ENCODE assay signal across 8 mouse cellular contexts in the genomic region with DNA sequence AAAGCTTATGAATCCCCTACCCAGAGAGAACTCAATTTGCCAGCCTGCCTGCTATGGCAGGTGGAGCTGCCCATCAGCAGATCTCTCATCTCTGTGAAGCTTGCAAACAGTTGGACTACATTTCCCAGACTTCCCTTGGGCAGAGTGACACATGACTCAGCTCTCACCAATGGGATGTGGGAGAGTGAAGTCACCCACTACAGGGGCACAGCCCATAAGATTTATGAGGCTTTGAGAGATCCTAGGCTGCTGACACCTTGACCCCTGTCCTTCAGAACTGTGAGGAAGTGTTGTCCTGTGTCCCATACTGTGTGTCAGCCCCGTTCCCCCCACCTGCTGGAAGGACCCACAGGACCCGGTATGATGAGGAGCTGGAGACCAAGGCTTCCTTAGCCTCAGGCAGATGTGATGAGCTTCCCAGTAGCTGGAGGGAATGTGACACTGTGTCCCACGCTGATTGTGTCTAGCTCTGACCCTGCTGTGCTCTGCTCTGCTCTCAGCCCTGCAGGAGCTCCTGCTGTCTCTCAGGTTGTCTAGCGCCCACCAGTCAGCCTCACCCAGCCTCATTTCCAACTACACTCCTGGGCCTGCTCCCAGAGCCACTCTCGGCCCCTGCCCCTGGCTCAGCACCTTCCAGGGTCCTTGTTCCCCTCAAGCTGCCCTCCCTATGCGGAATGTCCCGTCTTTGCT. TPM values are rescaled to one million over a fixed set of nuclear protein-coding genes. Genes with fewer than 3 reads are reported as not detected.
DNase-seq lines count a peak whose midpoint lies in the region; ATAC-seq and TF ChIP-seq lines count a peak whose summit lies in the region.

No protein-coding gene starts in this region.

- no peaks in the 10 kb centered on the region for H3K27me3 ChIP-seq in heart, adult 2 months (ENCODE audit: control insufficient read depth, insufficient read depth, low read length)
- H3K27me3 ChIP-seq in midbrain, embryonic 12.5 days: no peaks in the 10 kb centered on the region
- H3K27me3 ChIP-seq in stomach, postnatal 0 days (ENCODE audit: control insufficient read depth, insufficient read depth, low read length): no peaks in the 10 kb centered on the region

- WGBS in heart, adult 2 months: 68% methylated on average over 7 of the region's 7 CpGs
- 56% methylated on average over 7 of the region's 7 CpGs for WGBS in midbrain, embryonic 12.5 days
- 58% methylated on average over 7 of the region's 7 CpGs for WGBS in stomach, postnatal 0 days

- H3K27ac ChIP-seq in heart, adult 2 months: no peak overlapping the region
- no peak overlapping the region; the same call in 1 of the 2 replicates for H3K27ac ChIP-seq in midbrain, embryonic 12.5 days (replicated peaks)
- no peak overlapping the region for H3K27ac ChIP-seq in stomach, postnatal 0 days (replicated peaks)

- H3K4me1 ChIP-seq in heart, adult 2 months (ENCODE audit: control insufficient read depth, insufficient read depth, low read length): peaks cover 13% of the 10 kb centered on the region
- peaks cover 7% of the 10 kb centered on the region; the same call in 1 of the 2 replicates for H3K4me1 ChIP-seq in midbrain, embryonic 12.5 days
- no peaks in the 10 kb centered on the region for H3K4me1 ChIP-seq in stomach, postnatal 0 days (replicated peaks; ENCODE audit: control insufficient read depth, insufficient read depth)

- intact Hi-C loops in heart, adult 2 months (cut with DNase I): no loop called here
- intact Hi-C loops in left cerebral cortex, postnatal 4 days (cut with DNase I): no loop called here

- H3K9ac ChIP-seq in heart, adult 2 months (ENCODE audit: low read depth, low read length): no peak overlapping the region
- no peak overlapping the region for H3K9ac ChIP-seq in midbrain, embryonic 12.5 days (replicated peaks)
- no peak overlapping the region for H3K9ac ChIP-seq in stomach, postnatal 0 days (ENCODE audit: low read length)

- TF ChIP-seq EP300 in heart, adult 2 months (IDR thresholded peaks at IDR 0.05; ENCODE audit: insufficient read depth, low read depth, low read length): no peak
- no peak for TF ChIP-seq EP300 in stomach, postnatal 0 days (optimal IDR thresholded peaks at IDR 0.05)

- peak overlapping the region; percentile 37 for H3K4me2 ChIP-seq in midbrain, embryonic 12.5 days (replicated peaks)
- H3K4me2 ChIP-seq in stomach, postnatal 0 days (replicated peaks; ENCODE audit: low read depth): no peak overlapping the region

- peak; percentile 57 to 84 for DNase-seq in adrenal gland, adult (ENCODE audit: inconsistent age in 2 of 2, low spot score in 1 of 2)
- DNase-seq in adrenal gland, postnatal 4 days (ENCODE audit: low spot score in 2 of 2): no peak
- peak; percentile 85 for DNase-seq in embryo, embryonic 10.5 days (ENCODE audit: low spot score)
- peak; percentile 54 to 58 for DNase-seq in heart, adult 2 months
- peak; percentile 43 for DNase-seq in kidney, adult 18-20 months
- peak; percentile 55 for DNase-seq in left cerebral cortex, postnatal 4 days
- DNase-seq in stomach, postnatal 0 days (ENCODE audit: low spot score): peak; percentile 39

- no peaks in the 10 kb centered on the region for H3K79me2 ChIP-seq in heart, adult 2 months (replicated peaks; ENCODE audit: control insufficient read depth, insufficient read depth, low read length)

- TF ChIP-seq CTCF in heart, adult 2 months (IDR thresholded peaks at IDR 0.05): no peak
- TF ChIP-seq CTCF in stomach, postnatal 0 days (IDR thresholded peaks at IDR 0.05; ENCODE audit: low read depth): no peak

- no peaks in the 10 kb centered on the region; the same call in 1 of the 2 replicates for H3K9me3 ChIP-seq in midbrain, embryonic 12.5 days
- no peaks in the 10 kb centered on the region for H3K9me3 ChIP-seq in stomach, postnatal 0 days (ENCODE audit: control insufficient read depth, low read length)

- TF ChIP-seq POLR2A in heart, adult 2 months (IDR thresholded peaks at IDR 0.05; ENCODE audit: insufficient read depth, low read depth, low read length): no peak

- peak; percentile 88 for ATAC-seq in midbrain, embryonic 12.5 days (ENCODE audit: low FRiP score, low read depth)
- ATAC-seq in stomach, postnatal 0 days (ENCODE audit: low FRiP score, low TSS enrichment): peak; percentile 69

- no peak overlapping the region for H3K4me3 ChIP-seq in heart, adult 2 months
- H3K4me3 ChIP-seq in midbrain, embryonic 12.5 days: no peak overlapping the region
- H3K4me3 ChIP-seq in stomach, postnatal 0 days (ENCODE audit: low read depth, low read length): no peak overlapping the region

- no peaks in the 10 kb centered on the region for H3K36me3 ChIP-seq in heart, adult 2 months (ENCODE audit: control insufficient read depth, insufficient read depth, low read length)
- H3K36me3 ChIP-seq in midbrain, embryonic 12.5 days: no peaks in the 10 kb centered on the region
- no peaks in the 10 kb centered on the region for H3K36me3 ChIP-seq in stomach, postnatal 0 days (ENCODE audit: control insufficient read depth, insufficient read depth, low read length)

RNA-seq across cellular contexts. Expression of a gene that starts 40.8 kb away (rescaled TPM):
- 1 to 10 TPM; 6.7 to 7.3 TPM for total RNA-seq in adrenal gland, postnatal 4 days (2021)
- total RNA-seq in heart, adult 2 months (2021): 1 to 10 TPM in 1 of 2 experiments, under 1 TPM in 1; 0.73 to 1.0 TPM
- polyA plus RNA-seq in heart, adult 2 months (2012; rRNA removed): 0.32 and 0.76 TPM in 2 replicates
- total RNA-seq in left cerebral cortex, postnatal 4 days (2021): 1 to 10 TPM; 3.0 to 3.7 TPM
- polyA plus RNA-seq in midbrain, embryonic 12.5 days (2016; fragmentation: Nextera tagmentation; extraction: Ambion mirVana): 0.68 and 0.77 TPM in 2 replicates
- 0.57 and 0.63 TPM in 2 replicates for polyA plus RNA-seq in stomach, postnatal 0 days (2015; fragmentation: Nextera tagmentation; extraction: Ambion mirVana)

Comparison
In these comparisons a context has a peak if more than half of its experiments do, and no peak if none do; other contexts are left out.
1. DNase-seq: peak in adrenal gland, adult (2 of 2), embryo, embryonic 10.5 days (single experiment), heart, adult 2 months (2 of 2), kidney, adult 18-20 months (single experiment), left cerebral cortex, postnatal 4 days (single experiment) and stomach, postnatal 0 days (single experiment); none in adrenal gland, postnatal 4 days (0 of 2).